In the genomic region with DNA sequence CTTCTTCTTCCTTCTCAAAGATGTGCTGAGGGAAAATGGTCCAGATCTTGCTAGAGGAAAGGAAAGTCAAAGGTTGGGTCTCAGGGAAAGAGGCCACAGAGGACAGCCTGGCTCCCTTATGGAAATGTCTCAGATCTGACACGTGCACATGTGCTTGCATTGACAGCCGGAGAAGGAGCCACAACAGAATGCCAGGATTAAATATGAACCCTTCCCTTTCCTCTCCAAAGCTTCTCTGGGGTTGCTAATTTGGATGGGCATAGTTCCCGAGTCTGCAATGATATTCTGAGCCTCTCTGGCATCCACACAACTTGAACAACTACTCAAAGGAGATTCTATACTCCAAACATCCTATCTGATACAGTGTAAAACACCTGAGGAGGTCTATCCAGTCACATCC, we compare ENCODE assay signal across 33 mouse cellular contexts. TPM values are rescaled to one million over a fixed set of nuclear protein-coding genes. Genes with fewer than 3 reads are reported as not detected.
DNase-seq lines count a peak whose midpoint lies in the region; ATAC-seq and TF ChIP-seq lines count a peak whose summit lies in the region.
"Had no signal": no experiment of that assay in that cellular context is flagged by ENCODE, and none has a peak within 500 bp of the region (broad histone marks: within the 10 kb centered on the region; RNA-seq: fewer than 3 reads in every experiment).

No protein-coding gene starts in this region.

- no peak for DNase-seq in forebrain, embryonic 11.5 days (ENCODE audit: low spot score)
- peak; percentile 40 for DNase-seq in gastrocnemius, adult 18-20 months (ENCODE audit: low spot score)
- no peak for DNase-seq in gastrocnemius, adult 2 months
- DNase-seq in forebrain, postnatal 0 days = peak; percentile 49
- DNase-seq in lung, postnatal 0 days (ENCODE audit: low spot score) = no peak
- no peak for DNase-seq in kidney, adult 11 months
- DNase-seq: adrenal gland, postnatal 10 days; adrenal gland, postnatal 36 days; B cell, adult 2 months; cerebellum, adult 18-20 months; cerebellum, adult 9-11 months; cerebellum, postnatal 36 days; embryo, embryonic 11 days; gastrocnemius, postnatal 10 days; gastrocnemius, postnatal 36 days; heart, adult 2 months; heart, postnatal 14 days; heart, postnatal 4 days; kidney, adult 2 months had no signal

- no peak overlapping the region for H3K27ac ChIP-seq in forebrain, embryonic 13.5 days
- H3K27ac ChIP-seq in forebrain, embryonic 11.5 days (ENCODE audit: low read depth, low read length) = no peak overlapping the region
- H3K27ac ChIP-seq in gastrocnemius, adult 2 months = no peak overlapping the region
- 0 out of 2 replicates have a peak overlapping the region, but pooled peaks have one; percentile 22 for H3K27ac ChIP-seq in forebrain, postnatal 0 days (ENCODE audit: low read depth, low read length)
- H3K27ac ChIP-seq in lung, postnatal 0 days (ENCODE audit: low read length) = no peak overlapping the region
- H3K27ac ChIP-seq: embryonic facial prominence, embryonic 10.5 days; embryonic facial prominence, embryonic 13.5 days; heart, adult 2 months; heart, embryonic 10.5 days; heart, embryonic 13.5 days; hindbrain, embryonic 14.5 days; hindbrain, postnatal 0 days had no signal

- no peak for TF ChIP-seq EP300 in lung, postnatal 0 days (IDR thresholded peaks at IDR 0.05)

- H3K4me1 ChIP-seq in forebrain, embryonic 13.5 days = peaks cover 7% of the 10 kb centered on the region; the same call in 1 of the 2 replicates
- H3K4me1 ChIP-seq in forebrain, embryonic 11.5 days (replicated peaks; ENCODE audit: control insufficient read depth, insufficient read depth, low read length) = no peaks in the 10 kb centered on the region
- no peaks in the 10 kb centered on the region for H3K4me1 ChIP-seq in forebrain, postnatal 0 days (ENCODE audit: insufficient read depth)
- no peaks in the 10 kb centered on the region for H3K4me1 ChIP-seq in lung, postnatal 0 days (ENCODE audit: insufficient read depth, low read depth, low read length)
- H3K4me1 ChIP-seq: embryonic facial prominence, embryonic 13.5 days had no signal

- intact Hi-C loops in gastrocnemius, adult 2 months (cut with DNase I) = loop anchor here (5.0 kb wide), 1 partner anchor 53 kb away; no protein-coding TSS in a partner anchor

- no peak overlapping the region for H3K4me3 ChIP-seq in forebrain, embryonic 13.5 days
- H3K4me3 ChIP-seq in forebrain, embryonic 11.5 days (ENCODE audit: low read depth, low read length) = no peak overlapping the region
- no peak overlapping the region for H3K4me3 ChIP-seq in gastrocnemius, adult 2 months
- H3K4me3 ChIP-seq in forebrain, postnatal 0 days (ENCODE audit: low read depth, low read length) = no peak overlapping the region
- no peak overlapping the region for H3K4me3 ChIP-seq in lung, postnatal 0 days (ENCODE audit: low read depth, low read length)
- H3K4me3 ChIP-seq: embryonic facial prominence, embryonic 10.5 days; embryonic facial prominence, embryonic 13.5 days; erythroblast, embryonic 14.5 days; heart, adult 2 months; heart, embryonic 10.5 days; heart, embryonic 13.5 days had no signal

- 70% methylated on average over 3 of the region's 3 CpGs for WGBS in forebrain, embryonic 13.5 days
- WGBS in forebrain, embryonic 11.5 days = 79% methylated on average over 3 of the region's 3 CpGs
- 37% methylated on average over 3 of the region's 3 CpGs for WGBS in forebrain, postnatal 0 days
- 75% methylated on average over 3 of the region's 3 CpGs for WGBS in lung, postnatal 0 days

- H3K36me3 ChIP-seq in forebrain, embryonic 13.5 days (ENCODE audit: poor library complexity, severe bottlenecking) = no peaks in the 10 kb centered on the region
- no peaks in the 10 kb centered on the region for H3K36me3 ChIP-seq in forebrain, embryonic 11.5 days (ENCODE audit: control insufficient read depth, insufficient read depth, low read length)
- H3K36me3 ChIP-seq in forebrain, postnatal 0 days (ENCODE audit: insufficient read depth) = no peaks in the 10 kb centered on the region
- H3K36me3 ChIP-seq in lung, postnatal 0 days (ENCODE audit: insufficient read depth, low read length) = no peaks in the 10 kb centered on the region
- H3K36me3 ChIP-seq: embryonic facial prominence, embryonic 10.5 days; embryonic facial prominence, embryonic 13.5 days; G1E; heart, embryonic 10.5 days; heart, embryonic 13.5 days had no signal

- H3K9ac ChIP-seq in forebrain, embryonic 13.5 days = no peak overlapping the region
- no peak overlapping the region for H3K9ac ChIP-seq in forebrain, embryonic 11.5 days (ENCODE audit: low read length)
- no peak overlapping the region for H3K9ac ChIP-seq in forebrain, postnatal 0 days
- H3K9ac ChIP-seq in lung, postnatal 0 days (replicated peaks; ENCODE audit: low read depth) = no peak overlapping the region
- H3K9ac ChIP-seq: embryonic facial prominence, embryonic 13.5 days; heart, embryonic 13.5 days; hindbrain, embryonic 14.5 days had no signal

- ATAC-seq in forebrain, embryonic 13.5 days = peak; percentile 50; the same call in 1 of the 2 replicates
- ATAC-seq in forebrain, embryonic 11.5 days (replicated peaks; ENCODE audit: low FRiP score) = no peak
- ATAC-seq in forebrain, postnatal 0 days = peak; percentile 85
- ATAC-seq in lung, postnatal 0 days = no peak
- ATAC-seq: hindbrain, postnatal 0 days; inflammation-experienced regulatory T-cells, adult 6 months; intestine, embryonic 16.5 days; Patski had no signal

- H3K27me3 ChIP-seq in forebrain, embryonic 13.5 days = no peaks in the 10 kb centered on the region
- H3K27me3 ChIP-seq in forebrain, embryonic 11.5 days (ENCODE audit: control insufficient read depth, insufficient read depth, low read length) = no peaks in the 10 kb centered on the region
- no peaks in the 10 kb centered on the region for H3K27me3 ChIP-seq in forebrain, postnatal 0 days (ENCODE audit: insufficient read depth, low read length)
- H3K27me3 ChIP-seq in lung, postnatal 0 days (replicated peaks; ENCODE audit: insufficient read depth, low read length) = no peaks in the 10 kb centered on the region
- H3K27me3 ChIP-seq: CH12.LX, Patski had no signal

- no peaks in the 10 kb centered on the region for H3K9me3 ChIP-seq in forebrain, embryonic 13.5 days (replicated peaks)
- no peaks in the 10 kb centered on the region for H3K9me3 ChIP-seq in forebrain, embryonic 11.5 days (ENCODE audit: control insufficient read depth, low read length)
- no peaks in the 10 kb centered on the region for H3K9me3 ChIP-seq in forebrain, postnatal 0 days (ENCODE audit: low read length)
- no peaks in the 10 kb centered on the region for H3K9me3 ChIP-seq in lung, postnatal 0 days (ENCODE audit: low read length)
- H3K9me3 ChIP-seq: embryonic facial prominence, embryonic 10.5 days; embryonic facial prominence, embryonic 13.5 days; G1E; heart, embryonic 10.5 days; heart, embryonic 13.5 days had no signal

- no peak for TF ChIP-seq CTCF in gastrocnemius, adult 2 months (IDR thresholded peaks at IDR 0.05)
- TF ChIP-seq CTCF in forebrain, postnatal 0 days (IDR thresholded peaks at IDR 0.05; ENCODE audit: low read depth) = no peak
- TF ChIP-seq CTCF in lung, postnatal 0 days (IDR thresholded peaks at IDR 0.05) = no peak

- no peak overlapping the region for H3K4me2 ChIP-seq in forebrain, embryonic 13.5 days
- no peak overlapping the region for H3K4me2 ChIP-seq in forebrain, embryonic 11.5 days (ENCODE audit: low read depth, low read length, severe bottlenecking)
- H3K4me2 ChIP-seq in forebrain, postnatal 0 days (ENCODE audit: low read depth) = no peak overlapping the region
- no peak overlapping the region for H3K4me2 ChIP-seq in lung, postnatal 0 days (replicated peaks; ENCODE audit: low read depth, low read length)
- H3K4me2 ChIP-seq: embryonic facial prominence, embryonic 13.5 days; heart, embryonic 13.5 days; hindbrain, embryonic 14.5 days had no signal

RNA-seq across cellular contexts. Expression of a gene that starts 48.4 kb away (rescaled TPM):
- polyA plus RNA-seq in forebrain, embryonic 13.5 days (2015; fragmentation: Nextera tagmentation; extraction: Ambion mirVana) = 5.5 and 6.1 TPM in 2 replicates
- polyA plus RNA-seq in forebrain, embryonic 11.5 days (2014; fragmentation: Nextera tagmentation; extraction: Ambion mirVana) = 10.3 and 10.7 TPM in 2 replicates
- total RNA-seq in gastrocnemius, adult 18-20 months (2021) = 1 to 10 TPM; 4.8 to 7.8 TPM
- total RNA-seq in gastrocnemius, adult 2 months (2021) = 1 to 10 TPM; 4.1 to 4.6 TPM
- total RNA-seq in forebrain, postnatal 0 days (2014; rRNA removed) = 7.4 and 9.3 TPM in 2 replicates
- 2.4 and 3.0 TPM in 2 replicates for polyA plus RNA-seq in forebrain, postnatal 0 days (2015; fragmentation: Nextera tagmentation; extraction: Ambion mirVana)
- polyA plus RNA-seq in lung, postnatal 0 days (2015; fragmentation: Nextera tagmentation; extraction: Ambion mirVana) = 1.8 and 1.9 TPM in 2 replicates
- total RNA-seq: granulocyte monocyte progenitor cell, adult 5-6 weeks had no signal
- polyA plus RNA-seq: erythroblast, embryonic 14.5 days; G1E; inflammation-experienced regulatory T-cells, adult 6 months; Patski had no signal

Comparison
In these comparisons a context has a peak if more than half of its experiments do, and no peak if none do; other contexts are left out.
1. ATAC-seq: peak in forebrain, embryonic 13.5 days (single experiment) and forebrain, postnatal 0 days (single experiment); none in forebrain, embryonic 11.5 days (single experiment) and lung, postnatal 0 days (single experiment).
2. DNase-seq: peak in gastrocnemius, adult 18-20 months (single experiment) and forebrain, postnatal 0 days (single experiment); none in forebrain, embryonic 11.5 days (single experiment), gastrocnemius, adult 2 months (single experiment), lung, postnatal 0 days (single experiment) and kidney, adult 11 months (single experiment).